1 mouse cellular context compared by ENCODE assay signal in genomic region chr1:38817671-38818070, GRCm38 (mm10).
TF ChIP-seq lines count a peak whose summit lies in the region.

No protein-coding gene starts in this region.

TF ChIP-seq in MEL, 35 proteins besides CTCF, POLR2A, EP300 and RAD21:
- TF ChIP-seq MAX (IDR thresholded peaks at IDR 0.05; ENCODE audit: low read length) (no peak), UBTF (IDR thresholded peaks at IDR 0.05; ENCODE audit: borderline replicate concordance, insufficient read depth, low read depth, low read length) (no peak)
